Mouse (Mus musculus) heart, postnatal 0 days (tissue): ENCODE measurements around the gene Tlr12.

ENCODE experiments used
- CTCF ChIP-seq: IDR thresholded peaks from 2 replicates; pipeline ENCODE4 v1.5.1; 2016; ENCODE audit warnings: antibody characterized with exemption, control low read depth, low read depth
- EP300 ChIP-seq: IDR thresholded peaks from 2 replicates; pipeline ENCODE4 v1.6.1; 2016; ENCODE audit warnings: antibody characterized with exemption, low read depth

- TF ChIP-seq CTCF (no peak), EP300 (no peak)
Measured at GRCm38 (mm10) chr4:128575811-128576210, 42.6 kb downstream of the Tlr12 start.
